Mouse (Mus musculus) adrenal gland, postnatal 36 days (tissue): ENCODE results near the gene Gm4922. TPM values are rescaled to one million over a fixed set of nuclear protein-coding genes. Genes with fewer than 3 reads are reported as not detected.

ENCODE experiments used
- total RNA-seq, 2 experiments: library from RNA; stranded (reverse); gene quantifications; 2 replicates each; pipeline ENCODE4 v1.2.3; 2021

The Gm4922 gene
- total RNA-seq, 2 experiments from 2014 or later = not detected

Other genes starting within 250 kb of the Gm4922 start
- 1 to 10 TPM; 3.6 to 4.5 TPM for gene Hebp2, start 240.7 kb downstream of the Gm4922 start, total RNA-seq
- gene Arfgef3, start 42.8 kb downstream of the Gm4922 start, total RNA-seq = 1 to 10 TPM; 3.8 to 5.8 TPM
- gene Perp, start 58.2 kb upstream of the Gm4922 start, total RNA-seq = 1 to 10 TPM; 2.2 to 3.2 TPM
- 1 to 10 TPM; 6.0 to 7.1 TPM for gene Tnfaip3, start 228.9 kb upstream of the Gm4922 start, total RNA-seq